Mouse (Mus musculus) bone marrow macrophage, adult 2 months (primary cell): ENCODE results near the gene Obscn. TPM values are rescaled to one million over a fixed set of nuclear protein-coding genes. Genes with fewer than 3 reads are reported as not detected.
A peak's percentile ranks its signal among the peaks of the same experiment; 100 is the strongest.

Experiments used
- H3K27ac ChIP-seq: 2 replicates; pipeline ENCODE4 v1.5.1; 2012; ENCODE audit warnings: low read depth, low read length; ENCODE audit not compliant: insufficient read depth
- H3K4me1 ChIP-seq: 2 replicates; pipeline ENCODE4 v1.6.1; 2012; ENCODE audit warnings: low read length; ENCODE audit not compliant: control insufficient read depth, insufficient read depth
- H3K4me3 ChIP-seq: 2 replicates; pipeline ENCODE4 v1.5.1; 2012; ENCODE audit warnings: mild to moderate bottlenecking, low read length, moderate library complexity; ENCODE audit not compliant: insufficient read depth
- CTCF ChIP-seq: IDR thresholded peaks from 2 replicates; pipeline ENCODE4 v1.5.1; 2012; ENCODE audit warnings: low read depth, mild to moderate bottlenecking, low read length, moderate library complexity
- POLR2A ChIP-seq: IDR thresholded peaks from 2 replicates; pipeline ENCODE4 v1.6.1; 2012; ENCODE audit warnings: mild to moderate bottlenecking, low read depth, low read length, borderline replicate concordance
- polyA plus RNA-seq: library from polyadenylated mRNA; stranded (reverse); fragments of >200 nt; gene quantifications from 2 replicates; pipeline ENCODE4 v1.2.4, GENCODE M21; 2012; ENCODE audit not compliant: missing spikeins, insufficient read depth, insufficient read length

The Obscn gene
- polyA plus RNA-seq, 1 experiment: not detected

GRCm38 (mm10) chr11:59131348-59131919 is 4.8 kb downstream of the Obscn start:
- Histone ChIP-seq H3K4me3 (no peak overlapping the region), H3K4me1 (no peaks in the 10 kb centered on the region), H3K27ac (no peak overlapping the region)
- TF ChIP-seq POLR2A (no peak), CTCF (no peak)

- no peak overlapping the region for H3K27ac ChIP-seq
- H3K4me3 ChIP-seq: no peak overlapping the region
- TF ChIP-seq POLR2A (no peak), CTCF (no peak)
- H3K4me1 ChIP-seq: no peaks in the 10 kb centered on the region
Measured at GRCm38 (mm10) chr11:59130782-59131181, 5.4 kb downstream of the Obscn start.

- Histone ChIP-seq H3K27ac (no peak overlapping the region), H3K4me3 (no peak overlapping the region), H3K4me1 (no peaks in the 10 kb centered on the region)
- TF ChIP-seq CTCF: no peak
- TF ChIP-seq POLR2A: no peak
Measured at GRCm38 (mm10) chr11:59105945-59106344, 30.3 kb downstream of the Obscn start.

- no peak for TF ChIP-seq CTCF
- TF ChIP-seq POLR2A: no peak
- Histone ChIP-seq H3K27ac (no peak overlapping the region), H3K4me1 (no peaks in the 10 kb centered on the region), H3K4me3 (no peak overlapping the region)
Measured at GRCm38 (mm10) chr11:59102324-59102723, 33.9 kb downstream of the Obscn start.

- TF ChIP-seq POLR2A: no peak
- peak; percentile 51 for TF ChIP-seq CTCF
- Histone ChIP-seq H3K27ac (no peak overlapping the region), H3K4me3 (no peak overlapping the region), H3K4me1 (no peaks in the 10 kb centered on the region)
Measured at GRCm38 (mm10) chr11:59098339-59098738, 37.9 kb downstream of the Obscn start.

- TF ChIP-seq POLR2A (no peak), CTCF (no peak)
- Histone ChIP-seq H3K4me3 (no peak overlapping the region), H3K27ac (no peak overlapping the region), H3K4me1 (no peaks in the 10 kb centered on the region)
Measured at GRCm38 (mm10) chr11:59097770-59098169, 38.4 kb downstream of the Obscn start.

GRCm38 (mm10) chr11:59094213-59094612 is 42.0 kb downstream of the Obscn start:
- 0 out of 2 replicates have a peak, but pooled peaks have one; percentile 24 for TF ChIP-seq CTCF
- TF ChIP-seq POLR2A: no peak
- Histone ChIP-seq H3K4me3 (no peak overlapping the region), H3K27ac (no peak overlapping the region), H3K4me1 (no peaks in the 10 kb centered on the region)

- Histone ChIP-seq H3K4me1 (no peaks in the 10 kb centered on the region), H3K27ac (no peak overlapping the region), H3K4me3 (no peak overlapping the region)
- TF ChIP-seq CTCF (no peak), POLR2A (no peak)
Measured at GRCm38 (mm10) chr11:59087581-59087980, 48.6 kb downstream of the Obscn start.

- no peak overlapping the region for H3K4me3 ChIP-seq
- no peak overlapping the region for H3K27ac ChIP-seq
- no peaks in the 10 kb centered on the region for H3K4me1 ChIP-seq
- TF ChIP-seq CTCF (no peak), POLR2A (no peak)
Measured at GRCm38 (mm10) chr11:59085200-59085599, 51.0 kb downstream of the Obscn start.

- H3K4me1 ChIP-seq: no peaks in the 10 kb centered on the region
Measured at GRCm38 (mm10) chr11:59083125-59083524, 53.1 kb downstream of the Obscn start.

GRCm38 (mm10) chr11:59078311-59078710 is 57.9 kb downstream of the Obscn start:
- no peak overlapping the region for H3K27ac ChIP-seq
- no peaks in the 10 kb centered on the region for H3K4me1 ChIP-seq
- TF ChIP-seq POLR2A (no peak), CTCF (no peak)
- H3K4me3 ChIP-seq: no peak overlapping the region

More at GRCm38 (mm10) chr11:59083125-59083524, 53.1 kb downstream of the Obscn start:
- no peak overlapping the region for H3K4me3 ChIP-seq
- no peak overlapping the region for H3K27ac ChIP-seq
- TF ChIP-seq CTCF: no peak
- TF ChIP-seq POLR2A: no peak
